Mouse (Mus musculus): ENCODE measurements at regions not wholly inside any gene's neighbourhood (a gene's known extent, or its start where the extent isn't known, plus 50 kb on each side); places are given as distances from the start of the nearest gene placed in this dataset.

GRCm38 (mm10) chr15:51677266-51677665 lies 2207.4 kb upstream of the Gm7489 start:
- Histone ChIP-seq H3K4me3 (ENCODE audit: insufficient read depth, low read depth, low read length) (no peak overlapping the region), H3K4me1 (ENCODE audit: control insufficient read depth, insufficient read depth, low read length) (no peaks in the 10 kb centered on the region), H3K27me3 (ENCODE audit: control insufficient read depth, insufficient read depth, low read length) (no peaks in the 10 kb centered on the region), H3K36me3 (ENCODE audit: control insufficient read depth, insufficient read depth, low read length) (no peaks in the 10 kb centered on the region), H3K9ac (ENCODE audit: low read depth, low read length) (no peak overlapping the region), H3K27ac (replicated peaks; ENCODE audit: insufficient read depth, low read depth, low read length) (no peak overlapping the region), H3K79me2 (ENCODE audit: control insufficient read depth, insufficient read depth, low read length) (no peaks in the 10 kb centered on the region)
- no peak for DNase-seq (ENCODE audit: extremely low read depth, low read depth, low spot score)
- 65% methylated on average over 4 of the region's 4 CpGs for WGBS
- TF ChIP-seq POLR2A (IDR thresholded peaks at IDR 0.05; ENCODE audit: extremely low read depth, insufficient read depth, low read length) (no peak), CTCF (IDR thresholded peaks at IDR 0.05; ENCODE audit: low read depth, low read length) (no peak)

GRCm38 (mm10) chr15:51679186-51679902 lies 2205.4 kb upstream of the Gm7489 start:
- Histone ChIP-seq H3K79me2 (ENCODE audit: control insufficient read depth, insufficient read depth, low read length) (no peaks in the 10 kb centered on the region), H3K36me3 (ENCODE audit: control insufficient read depth, insufficient read depth, low read length) (no peaks in the 10 kb centered on the region), H3K27me3 (ENCODE audit: control insufficient read depth, insufficient read depth, low read length) (no peaks in the 10 kb centered on the region), H3K9ac (ENCODE audit: low read depth, low read length) (no peak overlapping the region), H3K27ac (replicated peaks; ENCODE audit: insufficient read depth, low read depth, low read length) (no peak overlapping the region), H3K4me3 (ENCODE audit: insufficient read depth, low read depth, low read length) (no peak overlapping the region), H3K4me1 (ENCODE audit: control insufficient read depth, insufficient read depth, low read length) (no peaks in the 10 kb centered on the region)
- WGBS, result 62% methylated on average over 12 of the region's 12 CpGs
- no peak for DNase-seq (ENCODE audit: extremely low read depth, low read depth, low spot score)
- TF ChIP-seq POLR2A (IDR thresholded peaks at IDR 0.05; ENCODE audit: extremely low read depth, insufficient read depth, low read length) (no peak), CTCF (IDR thresholded peaks at IDR 0.05; ENCODE audit: low read depth, low read length) (no peak)

GRCm38 (mm10) chr15:51680494-51680893 lies 2204.2 kb upstream of the Gm7489 start:
- Histone ChIP-seq H3K9ac (ENCODE audit: low read depth, low read length) (no peak overlapping the region), H3K79me2 (ENCODE audit: control insufficient read depth, insufficient read depth, low read length) (no peaks in the 10 kb centered on the region), H3K27ac (replicated peaks; ENCODE audit: insufficient read depth, low read depth, low read length) (no peak overlapping the region), H3K36me3 (ENCODE audit: control insufficient read depth, insufficient read depth, low read length) (no peaks in the 10 kb centered on the region), H3K27me3 (ENCODE audit: control insufficient read depth, insufficient read depth, low read length) (no peaks in the 10 kb centered on the region), H3K4me1 (ENCODE audit: control insufficient read depth, insufficient read depth, low read length) (no peaks in the 10 kb centered on the region), H3K4me3 (ENCODE audit: insufficient read depth, low read depth, low read length) (no peak overlapping the region)
- DNase-seq (ENCODE audit: extremely low read depth, low read depth, low spot score), result no peak
- no peak for TF ChIP-seq POLR2A (IDR thresholded peaks at IDR 0.05; ENCODE audit: extremely low read depth, insufficient read depth, low read length)
- no peak for TF ChIP-seq CTCF (IDR thresholded peaks at IDR 0.05; ENCODE audit: low read depth, low read length)

- Histone ChIP-seq H3K27me3 (ENCODE audit: control insufficient read depth, insufficient read depth, low read length) (no peaks in the 10 kb centered on the region), H3K4me3 (ENCODE audit: insufficient read depth, low read depth, low read length) (no peak overlapping the region), H3K36me3 (ENCODE audit: control insufficient read depth, insufficient read depth, low read length) (no peaks in the 10 kb centered on the region), H3K79me2 (ENCODE audit: control insufficient read depth, insufficient read depth, low read length) (no peaks in the 10 kb centered on the region), H3K9ac (ENCODE audit: low read depth, low read length) (no peak overlapping the region), H3K27ac (replicated peaks; ENCODE audit: insufficient read depth, low read depth, low read length) (no peak overlapping the region), H3K4me1 (ENCODE audit: control insufficient read depth, insufficient read depth, low read length) (no peaks in the 10 kb centered on the region)
- WGBS, result 88% methylated on average over 6 of the region's 6 CpGs
- no peak for DNase-seq (ENCODE audit: extremely low read depth, low read depth, low spot score)
- TF ChIP-seq CTCF (IDR thresholded peaks at IDR 0.05; ENCODE audit: low read depth, low read length) (no peak), POLR2A (IDR thresholded peaks at IDR 0.05; ENCODE audit: extremely low read depth, insufficient read depth, low read length) (no peak)
These were observed 2203.5 kb upstream of the Gm7489 start for GRCm38 (mm10) chr15:51681191-51681590.

- WGBS, result 65% methylated on average over 5 of the region's 5 CpGs
- no peak overlapping the region for H3K4me3 ChIP-seq (ENCODE audit: insufficient read depth, low read depth, low read length)
- no peak overlapping the region for H3K9ac ChIP-seq (ENCODE audit: low read depth, low read length)
- H3K4me1 ChIP-seq (ENCODE audit: control insufficient read depth, insufficient read depth, low read length), result no peaks in the 10 kb centered on the region
- H3K27me3 ChIP-seq (ENCODE audit: control insufficient read depth, insufficient read depth, low read length), result no peaks in the 10 kb centered on the region
- no peak for TF ChIP-seq CTCF (IDR thresholded peaks at IDR 0.05; ENCODE audit: low read depth, low read length)
- no peak for TF ChIP-seq POLR2A (IDR thresholded peaks at IDR 0.05; ENCODE audit: extremely low read depth, insufficient read depth, low read length)
- no peaks in the 10 kb centered on the region for H3K36me3 ChIP-seq (ENCODE audit: control insufficient read depth, insufficient read depth, low read length)
- DNase-seq (ENCODE audit: extremely low read depth, low read depth, low spot score), result no peak
- no peaks in the 10 kb centered on the region for H3K79me2 ChIP-seq (ENCODE audit: control insufficient read depth, insufficient read depth, low read length)
- H3K27ac ChIP-seq (replicated peaks; ENCODE audit: insufficient read depth, low read depth, low read length), result no peak overlapping the region
These were observed 2202.4 kb upstream of the Gm7489 start for GRCm38 (mm10) chr15:51682331-51682730.

GRCm38 (mm10) chr15:51687007-51687540 lies 2197.6 kb upstream of the Gm7489 start:
- WGBS, result 91% methylated on average over 13 of the region's 13 CpGs
- no peak overlapping the region for H3K9ac ChIP-seq (ENCODE audit: low read depth, low read length)
- DNase-seq (ENCODE audit: extremely low read depth, low read depth, low spot score), result no peak
- H3K79me2 ChIP-seq (ENCODE audit: control insufficient read depth, insufficient read depth, low read length), result no peaks in the 10 kb centered on the region
- no peak overlapping the region for H3K27ac ChIP-seq (replicated peaks; ENCODE audit: insufficient read depth, low read depth, low read length)
- no peaks in the 10 kb centered on the region for H3K4me1 ChIP-seq (ENCODE audit: control insufficient read depth, insufficient read depth, low read length)
- H3K27me3 ChIP-seq (ENCODE audit: control insufficient read depth, insufficient read depth, low read length), result no peaks in the 10 kb centered on the region
- H3K36me3 ChIP-seq (ENCODE audit: control insufficient read depth, insufficient read depth, low read length), result no peaks in the 10 kb centered on the region
- H3K4me3 ChIP-seq (ENCODE audit: insufficient read depth, low read depth, low read length), result no peak overlapping the region
- no peak for TF ChIP-seq POLR2A (IDR thresholded peaks at IDR 0.05; ENCODE audit: extremely low read depth, insufficient read depth, low read length)
- no peak for TF ChIP-seq CTCF (IDR thresholded peaks at IDR 0.05; ENCODE audit: low read depth, low read length)
